Mouse (Mus musculus) neural tube, embryonic 15.5 days (tissue): ENCODE measurements around the gene Rasgef1a. TPM values are rescaled to one million over a fixed set of nuclear protein-coding genes. Genes with fewer than 3 reads are reported as not detected.

ENCODE experiments used
- ATAC-seq: fragments of 200-750 bp; cut with Nextera tagmentation; 2 replicates; pipeline ENCODE4 v1.8.0; 2017; ENCODE audit warnings: mild to moderate bottlenecking, moderate TSS enrichment, moderate library complexity; ENCODE audit not compliant: low FRiP score
- H3K27ac ChIP-seq: fragments of 300-500 bp; sonication (generic); replicated peaks from 2 replicates; pipeline ENCODE4 v1.5.1; 2015; ENCODE audit warnings: mild to moderate bottlenecking, inconsistent platforms
- H3K27me3 ChIP-seq: fragments of 300-500 bp; sonication (generic); replicated peaks from 2 replicates; pipeline ENCODE4 v1.6.1; 2015; ENCODE audit warnings: inconsistent platforms
- H3K36me3 ChIP-seq: fragments of 300-500 bp; sonication (generic); 2 replicates; pipeline ENCODE4 v1.6.1; 2015; ENCODE audit warnings: inconsistent platforms
- H3K4me1 ChIP-seq: fragments of 300-500 bp; sonication (generic); 2 replicates; pipeline ENCODE4 v1.6.1; 2015; ENCODE audit warnings: inconsistent platforms
- H3K4me2 ChIP-seq: fragments of 300-500 bp; sonication (generic); 2 replicates; pipeline ENCODE4 v1.6.1; 2015; ENCODE audit warnings: inconsistent platforms, mild to moderate bottlenecking, moderate library complexity
- H3K4me3 ChIP-seq: fragments of 300-500 bp; sonication (generic); replicated peaks from 2 replicates; pipeline ENCODE4 v1.5.1; 2015; ENCODE audit warnings: mild to moderate bottlenecking, inconsistent platforms
- H3K9ac ChIP-seq: fragments of 300-500 bp; sonication (generic); replicated peaks from 2 replicates; pipeline ENCODE4 v1.6.1; 2015; ENCODE audit warnings: mild to moderate bottlenecking, inconsistent platforms
- H3K9me3 ChIP-seq: fragments of 300-500 bp; sonication (generic); replicated peaks from 2 replicates; pipeline ENCODE4 v1.6.1; 2016; ENCODE audit warnings: inconsistent platforms
- WGBS: fragments of 180-500 bp; shearing (Covaris S2); methylation state at CpG from one replicate; pipeline ENCODE4 v1.1.7; 2015; ENCODE audit warnings: mixed read lengths; 5-methylcytosine and 5-hydroxymethylcytosine counted together
- polyA plus RNA-seq: library from polyadenylated mRNA; unstranded; fragments of >200 nt; fragmentation: Nextera tagmentation; extraction: Ambion mirVana; gene quantifications from 2 replicates; pipeline ENCODE4 v1.2.1, GENCODE M21; 2015

Rasgef1a gene
- polyA plus RNA-seq, 1 experiment from 2014 or later: 4.3 TPM

DNA sequence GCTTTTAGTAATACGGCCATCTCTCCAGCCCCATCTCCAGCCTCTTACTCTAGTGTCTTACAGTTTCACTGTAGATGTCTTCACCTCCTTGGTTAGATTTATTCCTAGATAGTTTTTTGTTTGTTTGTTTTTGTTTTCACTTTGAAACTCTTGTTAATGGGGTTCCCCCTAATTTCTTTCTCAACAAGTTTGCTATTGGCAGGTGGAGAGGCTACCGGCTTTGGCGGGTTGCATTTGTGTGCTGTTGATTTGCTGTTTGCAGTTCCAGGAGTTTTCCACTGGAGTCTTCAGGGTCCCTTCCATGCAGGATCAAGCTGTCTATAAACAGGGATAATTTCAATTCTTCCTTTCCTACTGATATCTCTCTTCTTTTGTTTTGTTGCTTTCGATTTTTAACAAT is 50.0 kb downstream of the Rasgef1a start:
- Histone ChIP-seq H3K4me1 (peaks cover 13% of the 10 kb centered on the region), H3K27ac (no peak overlapping the region), H3K9ac (no peak overlapping the region), H3K9me3 (no peaks in the 10 kb centered on the region), H3K4me2 (no peak overlapping the region), H3K27me3 (no peaks in the 10 kb centered on the region; the same call in none of the 2 replicates), H3K4me3 (no peak overlapping the region), H3K36me3 (no peaks in the 10 kb centered on the region)
- WGBS: 92% methylated on average over 4 of the region's 4 CpGs
- no peak for ATAC-seq

DNA sequence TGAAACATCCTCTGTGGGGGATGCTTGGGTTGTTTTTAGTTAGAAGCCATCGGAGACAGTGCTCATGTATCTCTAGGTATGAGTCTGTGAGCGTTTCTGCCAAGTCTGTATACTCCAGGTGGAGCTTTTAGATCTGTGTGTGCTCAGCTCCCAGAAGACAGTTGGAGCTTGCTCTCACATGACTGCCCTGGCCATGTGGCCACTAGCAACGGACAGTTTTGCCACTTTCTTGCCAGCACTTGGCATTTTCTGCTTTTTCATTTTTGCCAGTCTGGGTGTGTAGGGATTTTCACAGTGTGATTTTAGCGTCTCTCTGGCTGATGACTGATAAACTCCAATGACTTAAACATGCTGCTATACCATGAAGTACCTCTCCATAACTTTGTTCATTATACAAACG is 52.0 kb downstream of the Rasgef1a start:
- no peak overlapping the region for H3K9ac ChIP-seq
- no peaks in the 10 kb centered on the region for H3K9me3 ChIP-seq
- H3K4me1 ChIP-seq: peaks cover 23% of the 10 kb centered on the region
- H3K27me3 ChIP-seq: no peaks in the 10 kb centered on the region; the same call in none of the 2 replicates
- no peak overlapping the region for H3K4me3 ChIP-seq
- H3K4me2 ChIP-seq: no peak overlapping the region
- 74% methylated on average over 5 of the region's 5 CpGs for WGBS
- H3K27ac ChIP-seq: no peak overlapping the region
- no peak for ATAC-seq
- no peaks in the 10 kb centered on the region for H3K36me3 ChIP-seq

DNA sequence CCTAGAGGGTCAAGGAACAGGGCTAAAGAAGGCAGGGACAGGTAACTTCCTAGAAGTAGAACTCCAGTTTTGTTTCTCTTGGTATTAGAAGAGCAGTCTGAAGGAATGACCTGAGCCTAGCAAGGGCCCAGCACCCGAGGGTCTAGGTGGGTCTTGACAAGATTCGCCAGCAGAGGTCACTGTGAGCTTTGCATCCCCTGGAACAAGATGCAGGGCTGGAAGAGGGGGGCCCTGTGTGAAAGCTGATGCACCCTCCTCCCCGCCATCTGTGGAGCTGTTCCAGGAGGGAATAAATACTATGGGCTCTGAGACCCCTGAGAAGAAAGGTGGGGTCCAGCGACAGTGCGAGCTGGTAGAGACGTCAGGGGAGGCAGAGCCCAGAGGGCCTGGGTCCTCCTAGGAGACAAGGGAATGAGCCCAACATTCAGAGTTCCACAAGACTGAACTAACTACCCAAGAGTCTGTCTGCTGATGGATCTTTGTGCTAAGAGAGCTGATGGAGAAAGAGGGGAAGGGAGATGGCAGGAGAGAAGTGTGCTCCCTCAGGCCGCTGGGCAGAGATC is 53.8 kb downstream of the Rasgef1a start:
- Histone ChIP-seq H3K36me3 (no peaks in the 10 kb centered on the region), H3K9me3 (no peaks in the 10 kb centered on the region), H3K4me1 (peaks cover 23% of the 10 kb centered on the region), H3K27ac (no peak overlapping the region), H3K4me2 (peak overlapping the region; percentile 96), H3K4me3 (no peak overlapping the region), H3K27me3 (no peaks in the 10 kb centered on the region; the same call in none of the 2 replicates), H3K9ac (no peak overlapping the region)
- 8% methylated on average over 7 of the region's 7 CpGs for WGBS
- peak; percentile 47; the same call in 1 of the 2 replicates for ATAC-seq

DNA sequence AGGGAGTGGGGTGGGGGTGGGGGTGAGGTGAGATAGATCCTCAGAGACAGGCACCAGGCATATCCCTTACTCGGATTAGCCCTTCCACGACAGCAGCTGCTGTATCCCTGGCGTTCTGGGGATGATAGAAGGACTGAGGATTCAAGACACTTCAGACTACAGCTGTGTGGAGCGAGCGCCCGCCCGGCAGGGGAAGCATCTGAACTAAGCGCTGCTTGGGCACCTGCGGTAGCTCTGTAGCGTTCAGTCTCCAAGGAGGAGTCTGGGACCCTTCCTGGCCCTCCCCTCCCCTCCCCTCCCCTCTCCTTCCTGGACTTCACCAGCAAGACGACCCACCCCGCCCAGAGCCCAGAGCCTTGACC is 54.6 kb downstream of the Rasgef1a start:
- Histone ChIP-seq H3K27me3 (no peaks in the 10 kb centered on the region; the same call in none of the 2 replicates), H3K27ac (no peak overlapping the region), H3K9ac (peak overlapping the region; percentile 57)

DNA sequence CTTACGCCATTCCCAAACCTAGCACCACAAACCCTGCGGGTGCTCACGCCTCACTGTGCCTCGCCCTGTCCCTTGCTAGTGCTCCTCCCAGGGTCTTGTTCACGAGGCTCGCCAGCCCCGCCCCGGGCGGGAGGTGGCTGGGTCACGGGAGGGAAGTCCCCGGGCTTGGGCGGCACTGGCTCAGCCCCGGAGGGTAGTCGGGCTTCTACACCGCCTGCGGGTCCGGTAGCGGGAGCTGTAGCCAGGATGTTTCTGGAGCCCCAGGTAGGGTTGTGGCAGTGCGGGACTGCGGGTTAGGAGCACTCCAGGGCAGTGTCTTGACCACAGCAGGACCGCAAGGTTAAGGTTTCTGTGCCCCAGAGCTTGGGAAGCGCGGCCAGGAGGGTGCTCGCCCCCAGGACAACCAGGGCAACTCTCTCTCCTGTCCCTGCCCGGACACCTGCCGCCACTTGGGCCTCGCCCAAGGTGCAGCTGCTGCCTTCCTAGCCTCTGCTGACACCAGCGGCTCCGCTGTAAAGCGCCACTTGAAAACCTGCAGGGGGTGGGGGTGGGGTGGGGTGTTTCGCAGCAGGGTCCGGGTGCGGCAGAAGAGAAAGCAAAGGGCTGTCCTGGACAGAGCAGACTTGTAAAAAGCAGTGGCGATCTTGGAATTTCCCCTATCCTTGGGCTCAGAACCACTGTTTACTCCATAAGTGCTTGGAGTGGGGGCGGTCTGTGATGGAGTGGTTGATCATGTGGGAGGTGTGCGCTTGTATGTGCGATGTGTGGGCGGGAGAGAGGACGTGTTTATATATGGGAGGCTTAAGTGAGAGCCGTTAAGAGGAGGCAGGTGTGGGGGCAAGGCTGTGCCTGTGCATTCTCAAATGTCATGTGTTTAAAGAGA is 55.2 kb downstream of the Rasgef1a start:
- Histone ChIP-seq H3K27me3 (no peaks in the 10 kb centered on the region; the same call in none of the 2 replicates), H3K4me2 (peak overlapping the region; percentile 96), H3K9me3 (no peaks in the 10 kb centered on the region), H3K4me1 (peaks cover 23% of the 10 kb centered on the region), H3K27ac (no peak overlapping the region), H3K36me3 (no peaks in the 10 kb centered on the region), H3K9ac (peak overlapping the region; percentile 57), H3K4me3 (peak overlapping the region; percentile 46)
- WGBS: under 1% methylated on average over 40 of the region's 40 CpGs
- peak; percentile 63 for ATAC-seq

More for the DNA sequence above, 54.6 kb downstream of the Rasgef1a start:
- H3K36me3 ChIP-seq: no peaks in the 10 kb centered on the region
- ATAC-seq: peak; percentile 69
- peaks cover 23% of the 10 kb centered on the region for H3K4me1 ChIP-seq
- 0% methylated on average over 12 of the region's 12 CpGs for WGBS
- no peaks in the 10 kb centered on the region for H3K9me3 ChIP-seq
- peak overlapping the region; percentile 46 for H3K4me3 ChIP-seq
- peak overlapping the region; percentile 96 for H3K4me2 ChIP-seq

DNA sequence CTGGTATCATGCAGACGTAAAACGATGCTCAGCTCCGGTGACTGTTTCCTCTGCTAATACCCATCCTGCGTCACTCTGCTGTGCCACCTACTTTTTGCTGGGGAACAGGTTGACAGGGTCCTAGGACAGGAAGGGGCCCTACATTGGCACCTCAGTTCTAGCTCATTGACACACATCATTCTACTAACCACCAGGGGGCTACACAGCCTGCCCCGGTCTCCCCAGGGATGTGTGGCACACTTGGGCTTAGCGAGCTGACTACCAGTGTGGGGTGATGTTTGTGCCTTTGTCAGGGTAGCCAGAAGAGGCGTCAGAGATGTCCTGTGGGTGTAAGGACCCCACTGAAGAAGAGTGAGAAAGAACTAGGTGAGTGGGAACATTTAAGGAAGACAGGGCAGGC is 56.5 kb downstream of the Rasgef1a start:
- Histone ChIP-seq H3K4me3 (no peak overlapping the region), H3K27ac (no peak overlapping the region), H3K4me2 (no peak overlapping the region), H3K36me3 (no peaks in the 10 kb centered on the region), H3K9ac (no peak overlapping the region), H3K9me3 (no peaks in the 10 kb centered on the region), H3K27me3 (no peaks in the 10 kb centered on the region; the same call in none of the 2 replicates), H3K4me1 (peaks cover 23% of the 10 kb centered on the region)
- ATAC-seq: no peak
- 69% methylated on average over 7 of the region's 7 CpGs for WGBS

DNA sequence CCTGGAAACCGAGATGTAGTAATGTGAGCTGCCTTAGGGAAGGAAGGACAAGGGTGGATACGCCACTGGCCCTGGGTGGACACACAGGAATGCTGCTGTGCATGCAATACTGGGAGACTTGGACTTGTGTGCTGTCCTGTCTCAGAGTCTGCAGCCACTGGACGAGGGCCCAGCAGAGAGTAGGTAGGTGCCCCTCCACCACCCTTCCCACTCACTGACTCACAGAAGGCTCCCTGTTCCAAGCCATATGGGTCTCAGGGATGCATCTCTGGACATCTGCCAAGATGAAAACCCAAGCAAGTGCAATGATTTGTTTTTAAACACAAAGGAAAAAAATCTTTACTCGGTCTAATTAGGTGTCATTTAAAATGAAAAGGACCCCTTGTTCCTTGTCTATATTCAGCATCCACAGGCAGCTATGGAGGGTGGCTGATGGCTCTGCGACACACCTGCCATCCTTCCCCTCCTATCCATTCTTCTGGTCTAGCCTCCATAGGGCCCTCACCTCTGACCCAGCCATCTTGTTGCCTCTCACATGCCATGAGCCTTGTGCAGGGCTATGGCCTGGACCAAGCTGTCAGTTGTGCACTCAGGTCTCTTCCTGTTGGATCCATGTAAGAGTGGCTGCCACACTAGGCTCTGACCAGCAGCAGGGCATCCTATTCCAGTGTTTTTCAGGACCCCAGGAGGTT is 59.2 kb downstream of the Rasgef1a start:
- Histone ChIP-seq H3K4me2 (no peak overlapping the region), H3K27me3 (no peaks in the 10 kb centered on the region; the same call in 1 of the 2 replicates), H3K9ac (no peak overlapping the region), H3K27ac (no peak overlapping the region), H3K4me1 (peaks cover 26% of the 10 kb centered on the region), H3K9me3 (no peaks in the 10 kb centered on the region), H3K36me3 (no peaks in the 10 kb centered on the region), H3K4me3 (no peak overlapping the region)
- no peak for ATAC-seq
- 66% methylated on average over 5 of the region's 5 CpGs for WGBS

DNA sequence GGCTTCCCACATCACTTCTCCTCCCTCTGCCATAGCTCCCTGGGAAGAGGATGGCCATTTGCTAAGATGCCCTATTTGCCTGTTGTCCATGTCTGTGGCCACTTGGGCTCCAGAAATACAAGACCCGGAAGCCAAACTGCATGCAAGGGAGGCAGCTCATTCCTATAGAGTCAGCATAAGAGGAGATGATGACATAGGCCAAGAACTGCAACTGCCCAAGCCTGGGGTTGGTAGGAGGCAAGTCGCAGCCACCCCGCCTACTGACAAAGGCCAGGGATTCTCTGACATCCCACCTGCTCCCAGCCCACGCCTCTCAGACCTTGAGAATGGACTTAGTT is 59.7 kb downstream of the Rasgef1a start:
- Histone ChIP-seq H3K4me3 (no peak overlapping the region), H3K27me3 (no peaks in the 10 kb centered on the region; the same call in 1 of the 2 replicates), H3K4me2 (no peak overlapping the region), H3K9ac (no peak overlapping the region), H3K36me3 (no peaks in the 10 kb centered on the region), H3K4me1 (peaks cover 24% of the 10 kb centered on the region), H3K9me3 (no peaks in the 10 kb centered on the region), H3K27ac (no peak overlapping the region)
- no peak for ATAC-seq
- 86% methylated on average over 4 of the region's 4 CpGs for WGBS

DNA sequence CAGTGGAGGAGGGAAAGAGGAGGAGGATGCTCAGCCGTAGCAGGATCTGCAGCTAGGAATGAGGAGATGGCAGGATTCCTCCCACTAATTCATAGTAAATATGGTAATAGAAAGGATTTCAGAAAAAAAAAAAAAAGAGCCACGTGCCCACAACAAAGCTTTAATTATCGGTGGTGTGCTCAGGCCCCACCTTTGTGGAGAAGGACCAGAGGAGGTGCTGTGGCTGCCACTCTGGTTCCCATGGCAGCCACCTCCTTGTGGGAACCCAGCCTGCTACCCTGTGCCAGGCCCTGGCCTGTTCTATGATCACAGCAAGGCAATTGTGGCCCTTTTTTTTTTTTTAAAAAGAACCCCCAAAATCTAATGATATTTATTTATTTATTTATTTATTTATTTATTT is 60.2 kb downstream of the Rasgef1a start:
- no peak overlapping the region for H3K9ac ChIP-seq
- H3K36me3 ChIP-seq: no peaks in the 10 kb centered on the region
- H3K9me3 ChIP-seq: no peaks in the 10 kb centered on the region
- H3K27me3 ChIP-seq: no peaks in the 10 kb centered on the region; the same call in 1 of the 2 replicates
- H3K4me1 ChIP-seq: peaks cover 24% of the 10 kb centered on the region
- 50% methylated on average over 3 of the region's 3 CpGs for WGBS
- H3K4me2 ChIP-seq: no peak overlapping the region
- no peak overlapping the region for H3K27ac ChIP-seq
- ATAC-seq: no peak
- H3K4me3 ChIP-seq: no peak overlapping the region

DNA sequence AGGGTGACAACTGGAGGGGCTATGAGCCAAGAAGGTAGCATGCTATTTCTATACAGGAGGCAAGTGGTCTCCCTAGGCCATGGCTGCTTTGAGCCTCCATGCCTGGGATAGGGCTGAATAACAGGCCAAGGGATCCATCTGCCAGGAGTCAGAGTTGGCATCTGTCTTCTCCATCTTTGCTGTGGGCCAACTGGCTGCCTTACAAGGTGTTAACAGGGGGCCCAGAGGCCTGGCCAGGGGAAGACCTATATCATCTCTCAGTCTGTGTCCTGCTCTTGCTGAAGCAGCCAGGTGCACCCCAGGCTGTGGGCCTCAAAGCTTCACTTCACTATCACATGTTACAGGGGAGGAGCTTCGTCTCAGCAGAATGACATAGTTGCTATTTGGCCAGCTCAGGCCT is 60.9 kb downstream of the Rasgef1a start:
- peaks cover 21% of the 10 kb centered on the region for H3K4me1 ChIP-seq
- no peak overlapping the region for H3K4me3 ChIP-seq
- no peak overlapping the region for H3K9ac ChIP-seq
- no peak overlapping the region for H3K4me2 ChIP-seq
- no peaks in the 10 kb centered on the region; the same call in 1 of the 2 replicates for H3K27me3 ChIP-seq
- ATAC-seq: no peak
- 86% methylated on average over 1 of the region's 1 CpGs for whole genome bisulfite sequencing
- H3K36me3 ChIP-seq: no peaks in the 10 kb centered on the region
- H3K27ac ChIP-seq: no peak overlapping the region
- no peaks in the 10 kb centered on the region for H3K9me3 ChIP-seq

DNA sequence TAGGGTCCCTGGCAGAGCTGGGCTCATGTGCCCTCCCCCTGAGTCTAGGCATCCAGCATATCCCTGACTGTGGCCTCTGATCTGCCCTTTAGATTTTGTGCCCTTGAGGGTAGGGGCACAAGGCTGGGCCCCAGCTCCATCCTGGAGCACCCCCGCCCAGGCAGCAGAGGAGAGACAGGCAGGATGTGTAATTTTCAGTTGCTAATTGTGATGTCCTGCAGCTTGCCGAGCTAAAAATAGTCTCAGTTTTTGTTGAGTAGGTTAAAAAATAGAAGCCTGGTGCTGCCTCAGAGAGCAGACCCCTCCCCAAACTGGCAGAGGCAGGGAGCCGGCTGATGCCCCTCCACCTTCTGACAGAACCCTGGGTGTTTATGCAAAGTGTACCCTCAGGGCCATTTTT is 62.9 kb downstream of the Rasgef1a start:
- H3K27me3 ChIP-seq: no peaks in the 10 kb centered on the region
- H3K4me2 ChIP-seq: no peak overlapping the region
- H3K36me3 ChIP-seq: no peaks in the 10 kb centered on the region
- H3K4me1 ChIP-seq: peaks cover 21% of the 10 kb centered on the region
- H3K4me3 ChIP-seq: no peak overlapping the region
- ATAC-seq: no peak
- H3K9ac ChIP-seq: no peak overlapping the region
- WGBS: 48% methylated on average over 3 of the region's 3 CpGs
- H3K27ac ChIP-seq: no peak overlapping the region
- no peaks in the 10 kb centered on the region for H3K9me3 ChIP-seq
